Mouse (Mus musculus) liver, embryonic 14.5 days (tissue): Measurements from ENCODE around the gene Mtmr3. TPM values are rescaled to one million over a fixed set of nuclear protein-coding genes. Genes with fewer than 3 reads are reported as not detected.
A peak's percentile ranks its signal among the peaks of the same experiment; 100 is the strongest.

ENCODE experiments used
- ATAC-seq: fragments of 200-750 bp; cut with Nextera tagmentation; 2 replicates; pipeline ENCODE4 v1.8.0; 2017; ENCODE audit warnings: moderate number of reproducible peaks, mild to moderate bottlenecking, moderate library complexity; ENCODE audit not compliant: insufficient read depth
- DNase-seq, 3 experiments: peaks; one replicate each; pipeline ENCODE4 v3.0.0-alpha.2; 2012 to 2013; ENCODE audit warnings: low read depth in 3 of 3, low spot score in 3 of 3
- H3K27ac ChIP-seq: fragments of 300-500 bp; sonication (generic); 2 replicates; pipeline ENCODE4 v1.5.1; 2014; ENCODE audit warnings: moderate library complexity, mild to moderate bottlenecking, control low read depth, inconsistent platforms
- H3K27me3 ChIP-seq: fragments of 300-500 bp; sonication (generic); 2 replicates; pipeline ENCODE4 v1.6.1; 2014; ENCODE audit warnings: mild to moderate bottlenecking, low read length, moderate library complexity; ENCODE audit not compliant: control insufficient read depth, insufficient read depth
- H3K36me3 ChIP-seq: fragments of 300-500 bp; sonication (generic); replicated peaks from 2 replicates; pipeline ENCODE4 v1.6.1; 2014; ENCODE audit warnings: low read depth; ENCODE audit not compliant: control insufficient read depth, insufficient read depth
- H3K4me1 ChIP-seq, 2 experiments: fragments of 200-500 bp in 1 of 2; fragments of 300-500 bp in 1 of 2; sonication (generic) in 1 of 2; replicated peaks; 2 replicates each; pipeline ENCODE4 v1.6.1; 2012 to 2014; ENCODE audit warnings: antibody characterized with exemption in 1 of 2, inconsistent platforms in 1 of 2, low read length in 1 of 2; ENCODE audit not compliant: control insufficient read depth in 2 of 2, insufficient read depth in 2 of 2
- H3K4me2 ChIP-seq: fragments of 300-500 bp; sonication (generic); 2 replicates; pipeline ENCODE4 v1.6.1; 2014; ENCODE audit warnings: low read depth, mild to moderate bottlenecking, control low read depth, moderate library complexity
- H3K4me3 ChIP-seq, 2 experiments: fragments of 200-500 bp in 1 of 2; fragments of 300-500 bp in 1 of 2; sonication (generic) in 1 of 2; 2 replicates each; pipeline ENCODE4 v1.5.1; 2012 to 2014; ENCODE audit warnings: low read depth in 2 of 2, low read length in 2 of 2, mild to moderate bottlenecking in 2 of 2, control low read depth in 1 of 2, inconsistent platforms in 1 of 2, moderate library complexity in 1 of 2; ENCODE audit not compliant: insufficient read depth in 1 of 2
- H3K9ac ChIP-seq: fragments of 300-500 bp; sonication (generic); replicated peaks from 2 replicates; pipeline ENCODE4 v1.6.1; 2014; ENCODE audit warnings: mild to moderate bottlenecking, control low read depth, moderate library complexity
- H3K9me3 ChIP-seq: fragments of 300-500 bp; sonication (generic); 2 replicates; pipeline ENCODE4 v1.6.1; 2016; ENCODE audit warnings: low read length, mixed read lengths; ENCODE audit not compliant: control insufficient read depth
- CTCF ChIP-seq: IDR thresholded peaks from 2 replicates; pipeline ENCODE4 v1.5.1; 2016; ENCODE audit warnings: antibody characterized with exemption, low read depth, control low read depth
- EP300 ChIP-seq: IDR thresholded peaks from 2 replicates; pipeline ENCODE4 v1.6.1; 2016; ENCODE audit warnings: antibody characterized with exemption, low read depth
- WGBS: fragments of 180-500 bp; shearing (Covaris S2); extraction: QIAGEN DNeasy Blood & Tissue Kit; methylation state at CpG from one replicate; pipeline ENCODE4 v1.1.7; 2014; ENCODE audit not compliant: insufficient replicate concordance; 5-methylcytosine and 5-hydroxymethylcytosine counted together
- polyA plus RNA-seq, 2 experiments: library from polyadenylated mRNA; depleted of rRNA in 1 of 2; stranded (reverse) in 1 of 2; unstranded in 1 of 2; fragments of >200 nt; fragmentation: Nextera tagmentation in 1 of 2; extraction: Ambion mirVana in 1 of 2; gene quantifications; 2 replicates each; pipeline versions ENCODE4 v1.2.1 to v1.2.3; 2012 to 2014

Gene Mtmr3
- polyA plus RNA-seq, 2 experiments = 20.3 to 24.3 TPM

- no peak for ATAC-seq
- 89% methylated on average over 13 of the region's 13 CpGs for WGBS
- Histone ChIP-seq H3K9me3 (no peaks in the 10 kb centered on the region), H3K27ac (peak overlapping the region; percentile 96), H3K36me3 (peaks cover 88% of the 10 kb centered on the region), H3K9ac (peak overlapping the region; percentile 66), H3K4me2 (peak overlapping the region; percentile 45), H3K27me3 (no peaks in the 10 kb centered on the region), H3K4me1 (peaks cover 24 to 32% of the 10 kb centered on the region in 2 experiments), H3K4me3 (0 out of 4 replicates have a peak overlapping the region, but pooled peaks of 1 of the 2 experiments have one; percentile 13)
- TF ChIP-seq EP300 (no peak), CTCF (no peak)
- no peak for DNase-seq
Measured at GRCm38 (mm10) chr11:4488367-4488766, 106.3 kb downstream of the Mtmr3 start.

DNA sequence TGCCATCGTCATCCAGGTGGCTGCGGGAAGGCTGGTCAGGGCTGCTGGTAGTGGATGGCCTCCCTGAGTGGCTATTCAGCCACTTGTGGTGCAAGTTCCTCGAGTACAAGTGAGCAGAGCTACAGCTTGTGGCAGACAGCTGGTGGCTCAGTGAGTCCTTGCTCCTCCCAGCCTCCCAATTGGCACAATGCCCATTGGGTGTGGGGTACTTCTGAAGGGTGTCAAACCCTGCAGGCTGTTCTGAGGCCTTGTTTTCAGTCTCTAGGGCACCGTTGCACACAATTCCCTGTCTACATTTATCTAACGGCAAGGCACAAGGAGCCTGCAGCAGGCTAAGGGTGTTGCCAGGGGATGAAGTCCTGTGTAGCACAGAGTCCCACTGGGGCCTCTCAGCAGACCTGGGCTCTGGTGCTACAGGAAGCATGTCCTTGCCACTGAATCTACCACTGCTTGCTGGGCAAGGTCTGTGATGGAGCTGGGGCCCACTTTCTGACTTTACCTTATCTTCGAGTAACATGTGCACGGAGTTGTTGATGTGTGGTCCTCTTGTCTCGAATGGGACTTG is 107.2 kb downstream of the Mtmr3 start:
- WGBS = 33% methylated on average over 8 of the region's 8 CpGs
- peak overlapping the region; percentile 66 for H3K9ac ChIP-seq
- H3K4me3 ChIP-seq = 0 out of 4 replicates have a peak overlapping the region, but pooled peaks of 1 of the 2 experiments have one; percentile 13
- peak overlapping the region; percentile 96 for H3K27ac ChIP-seq
- ATAC-seq (peak; percentile 98), DNase-seq (peak; percentile 74 to 81 (median 77))
- peaks cover 24 to 32% of the 10 kb centered on the region in 2 experiments for H3K4me1 ChIP-seq
- TF ChIP-seq CTCF = peak; percentile 27; the same call in 1 of the 2 replicates
- TF ChIP-seq EP300 = peak; percentile 85
- peaks cover 94% of the 10 kb centered on the region for H3K36me3 ChIP-seq
- H3K27me3 ChIP-seq = no peaks in the 10 kb centered on the region
- peak overlapping the region; percentile 45 for H3K4me2 ChIP-seq
- no peaks in the 10 kb centered on the region for H3K9me3 ChIP-seq

- WGBS = 86% methylated on average over 5 of the region's 5 CpGs
- H3K9ac ChIP-seq = no peak overlapping the region
Measured at GRCm38 (mm10) chr11:4484541-4484940, 110.1 kb downstream of the Mtmr3 start.

GRCm38 (mm10) chr11:4482641-4483040 is 112.0 kb downstream of the Mtmr3 start:
- 88% methylated on average over 5 of the region's 5 CpGs for WGBS
- no peaks in the 10 kb centered on the region for H3K9me3 ChIP-seq
- TF ChIP-seq CTCF = no peak
- TF ChIP-seq EP300 = no peak
- H3K9ac ChIP-seq = no peak overlapping the region
- no peaks in the 10 kb centered on the region for H3K27me3 ChIP-seq
- H3K4me2 ChIP-seq = no peak overlapping the region
- H3K27ac ChIP-seq = no peak overlapping the region
- H3K36me3 ChIP-seq = peaks cover 80% of the 10 kb centered on the region
- ATAC-seq = no peak
- H3K4me3 ChIP-seq = no peak overlapping the region
- H3K4me1 ChIP-seq = peaks cover 10 to 12% of the 10 kb centered on the region in 2 experiments
- DNase-seq = no peak

More at GRCm38 (mm10) chr11:4484541-4484940, 110.1 kb downstream of the Mtmr3 start:
- H3K27me3 ChIP-seq = no peaks in the 10 kb centered on the region
- H3K27ac ChIP-seq = no peak overlapping the region
- H3K4me3 ChIP-seq = no peak overlapping the region
- H3K4me2 ChIP-seq = no peak overlapping the region
- no peak for TF ChIP-seq EP300
- TF ChIP-seq CTCF = no peak
- DNase-seq = no peak
- peaks cover 93% of the 10 kb centered on the region for H3K36me3 ChIP-seq
- H3K4me1 ChIP-seq = peaks cover 24 to 29% of the 10 kb centered on the region in 2 experiments
- no peaks in the 10 kb centered on the region for H3K9me3 ChIP-seq
- ATAC-seq = no peak

- ATAC-seq (no peak), DNase-seq (no peak)
- H3K9me3 ChIP-seq = no peaks in the 10 kb centered on the region
- H3K9ac ChIP-seq = no peak overlapping the region
- no peaks in the 10 kb centered on the region for H3K27me3 ChIP-seq
- H3K4me3 ChIP-seq = no peak overlapping the region
- no peak overlapping the region for H3K27ac ChIP-seq
- WGBS = 68% methylated on average over 4 of the region's 4 CpGs
- H3K4me2 ChIP-seq = no peak overlapping the region
- peaks cover 20% of the 10 kb centered on the region for H3K36me3 ChIP-seq
- no peaks in the 10 kb centered on the region for H3K4me1 ChIP-seq
- TF ChIP-seq CTCF = no peak
Measured at GRCm38 (mm10) chr11:4476184-4476697, 118.4 kb downstream of the Mtmr3 start.
